Mouse (Mus musculus) spleen, adult 2 months (tissue): Measurements from ENCODE around the gene Arhgef10l.

ENCODE experiments used
- CTCF ChIP-seq: fragments of 200-500 bp; IDR thresholded peaks from 2 replicates; pipeline ENCODE4 v1.5.1; 2011; ENCODE audit warnings: mild to moderate bottlenecking, inconsistent platforms; ENCODE audit not compliant: insufficient read depth, insufficient read length, insufficient replicate concordance; ENCODE audit errors: extremely low read depth
- POLR2A ChIP-seq: fragments of 200-500 bp; IDR thresholded peaks from 2 replicates; pipeline ENCODE4 v1.6.1; 2011; ENCODE audit warnings: low read depth, low read length, inconsistent platforms

DNA sequence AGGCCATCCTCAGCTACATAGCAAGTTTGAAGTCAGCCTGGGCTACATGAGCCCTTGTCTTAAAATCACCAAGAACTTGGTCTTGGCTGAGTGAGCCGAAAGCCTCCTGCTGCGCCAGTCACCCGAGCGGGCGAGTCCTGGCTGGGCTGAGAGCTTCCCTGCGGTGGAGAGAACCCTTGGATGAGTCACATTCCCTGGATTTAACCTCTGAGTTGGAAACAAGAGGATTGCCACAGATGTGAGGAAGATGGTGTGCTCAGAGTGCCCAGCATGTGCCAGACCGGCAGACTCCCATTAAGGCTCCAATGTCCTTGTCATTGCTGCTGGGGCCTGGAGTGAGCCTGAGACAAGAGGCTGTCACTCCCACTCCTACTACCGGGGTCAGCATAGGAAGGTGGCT is 2.0 kb upstream of the Arhgef10l start:
- TF ChIP-seq CTCF, result no peak
- no peak for TF ChIP-seq POLR2A
